Mouse (Mus musculus) mesoderm, embryonic 11.5 days (tissue): ENCODE measurements at regions not wholly inside any gene's neighbourhood (a gene's known extent, or its start where the extent isn't known, plus 50 kb on each side); places are given as distances from the start of the nearest gene placed in this dataset.
A peak's percentile ranks its signal among the peaks of the same experiment; 100 is the strongest.
"Not testable (repeated sequence)": the region's sequence is repeated elsewhere in the genome, so short reads cannot be mapped to it uniquely, and the experiment has no call there.

Experiments
- DNase-seq: peaks from one replicate; pipeline ENCODE4 v3.0.0-alpha.2; 2012; ENCODE audit warnings: low read depth, low spot score

DNA sequence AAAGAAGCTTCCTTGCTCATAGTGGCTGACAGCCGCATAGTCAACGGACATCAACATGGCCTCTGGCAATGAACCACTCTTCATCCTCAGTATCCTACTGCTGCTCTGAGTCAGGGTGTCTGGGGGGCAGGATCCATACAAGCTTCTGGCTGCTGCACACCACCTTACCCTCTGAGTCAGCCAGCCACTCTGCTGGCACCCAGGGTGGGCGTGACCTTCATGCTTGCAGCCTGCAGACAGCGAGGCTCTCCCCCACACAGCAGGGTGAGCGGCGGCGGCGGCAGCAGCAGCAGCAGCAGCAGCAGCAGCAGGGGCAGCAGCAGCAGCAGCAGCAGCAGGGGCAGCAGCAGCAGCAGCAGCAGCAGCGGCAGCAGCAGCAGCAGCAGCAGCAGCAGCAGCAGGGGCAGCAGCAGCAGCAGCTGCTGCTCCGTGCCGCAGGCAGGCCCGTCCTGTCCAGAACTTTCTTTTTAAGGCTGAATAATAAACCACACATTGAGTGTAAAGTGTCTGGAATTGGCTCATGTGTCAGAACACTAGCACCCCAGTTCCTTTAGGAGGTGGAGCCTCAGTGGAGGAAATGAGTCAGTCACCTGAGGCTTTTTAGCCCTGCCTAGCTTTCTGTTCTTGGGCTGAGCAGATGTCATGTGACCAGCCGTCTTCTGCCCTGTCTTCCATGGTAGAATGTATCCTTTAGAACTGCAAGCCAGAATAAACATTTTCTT is 186.3 kb downstream of the 1810013L24Rik start:
- DNase-seq, result no peak

DNA sequence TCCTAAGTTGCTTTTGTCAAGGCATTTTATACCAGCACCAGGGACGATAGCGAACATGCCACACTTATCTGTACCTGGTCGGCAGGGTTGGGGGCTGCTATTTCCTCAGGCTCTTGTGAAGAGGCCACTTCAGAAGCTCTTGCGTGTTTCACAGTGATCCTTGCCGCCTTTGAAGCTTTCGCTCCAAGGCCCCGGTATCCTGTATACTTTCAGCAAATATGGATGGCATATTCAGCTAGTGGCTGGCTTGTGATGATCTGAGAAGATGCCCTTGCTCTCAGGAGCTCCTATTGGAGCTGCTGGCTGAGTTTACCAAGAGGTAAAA is 186.8 kb downstream of the 1810013L24Rik start:
- DNase-seq, result no peak

DNA sequence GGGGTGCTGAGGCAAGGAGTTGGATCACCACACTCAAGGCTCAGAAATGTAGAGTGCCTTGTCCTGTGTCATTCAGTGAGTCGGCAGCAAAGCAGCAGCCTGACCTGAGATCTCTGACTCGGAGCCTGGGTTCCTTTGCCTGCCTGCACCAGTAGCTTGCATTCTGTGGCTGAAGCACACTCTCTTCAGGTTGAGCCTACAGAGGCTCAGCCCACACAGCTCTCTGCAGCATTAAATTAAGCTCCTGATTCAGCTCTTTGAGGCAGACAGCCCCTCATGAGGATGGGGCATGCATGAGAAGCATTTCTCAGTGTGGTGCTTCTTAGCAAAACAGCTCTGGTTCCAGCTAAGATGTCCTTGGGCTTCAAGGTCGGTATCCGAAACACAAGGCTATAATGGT is 200.8 kb downstream of the 1810013L24Rik start:
- no peak for DNase-seq

DNA sequence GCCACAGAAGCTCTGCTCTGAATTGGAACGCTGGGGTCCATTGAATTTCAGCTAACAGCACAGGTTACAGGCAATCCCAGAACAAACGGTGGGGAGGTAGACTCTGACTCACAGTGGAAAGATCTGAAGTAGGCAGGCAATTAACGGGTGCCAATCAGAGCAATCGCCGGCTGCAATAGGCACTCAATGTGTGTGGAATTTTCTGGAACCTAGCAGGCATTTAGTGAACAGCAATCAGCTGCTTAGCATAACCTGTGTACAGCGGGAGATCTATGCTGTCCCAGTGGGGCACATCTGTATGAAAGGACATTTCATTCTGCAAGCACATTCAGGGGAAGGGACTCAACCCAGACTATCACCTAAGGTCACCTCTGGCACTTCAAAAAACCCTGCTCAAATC is 213.4 kb downstream of the 1810013L24Rik start:
- no peak for DNase-seq

DNA sequence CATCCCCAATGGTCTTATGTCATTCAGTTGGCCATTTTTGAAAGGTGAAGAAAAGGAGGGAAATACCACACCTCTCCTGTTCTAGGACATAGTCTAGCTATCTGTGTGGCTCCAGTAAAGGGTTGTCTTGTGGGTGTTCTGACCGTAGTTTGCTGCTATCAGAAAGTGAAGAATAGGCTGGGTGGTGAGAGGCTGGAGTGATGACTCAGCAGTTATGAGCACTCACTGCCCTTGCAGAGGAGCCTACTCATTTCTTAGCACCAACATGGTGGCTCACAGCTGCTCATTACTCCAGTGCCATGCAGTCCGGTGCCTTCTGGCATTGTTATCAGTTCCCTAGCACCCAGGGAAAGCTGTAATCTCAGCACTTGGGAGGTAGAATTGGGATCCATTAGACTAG is 217.0 kb downstream of the 1810013L24Rik start:
- DNase-seq, result no peak

DNA sequence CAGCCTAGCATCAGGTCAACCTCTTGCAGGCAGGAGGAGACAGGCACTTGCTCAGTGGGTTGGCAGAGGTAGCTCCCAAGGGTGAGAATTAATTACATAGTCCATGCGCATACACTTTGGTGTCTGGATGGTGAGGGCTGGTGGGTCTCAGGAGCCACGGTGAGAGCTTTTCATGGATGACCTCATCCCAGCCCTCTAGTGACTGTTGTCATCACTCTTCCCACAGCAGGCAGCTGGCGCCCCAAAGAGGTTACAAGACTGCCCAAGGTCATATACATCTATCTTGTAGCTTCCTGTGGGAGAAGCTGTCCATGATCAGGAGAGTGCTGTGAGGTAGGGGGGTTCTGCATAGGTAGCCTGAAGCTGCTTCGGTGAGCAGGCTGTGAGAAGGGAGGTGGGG is 224.5 kb downstream of the 1810013L24Rik start:
- peak; percentile 34 for DNase-seq

DNA sequence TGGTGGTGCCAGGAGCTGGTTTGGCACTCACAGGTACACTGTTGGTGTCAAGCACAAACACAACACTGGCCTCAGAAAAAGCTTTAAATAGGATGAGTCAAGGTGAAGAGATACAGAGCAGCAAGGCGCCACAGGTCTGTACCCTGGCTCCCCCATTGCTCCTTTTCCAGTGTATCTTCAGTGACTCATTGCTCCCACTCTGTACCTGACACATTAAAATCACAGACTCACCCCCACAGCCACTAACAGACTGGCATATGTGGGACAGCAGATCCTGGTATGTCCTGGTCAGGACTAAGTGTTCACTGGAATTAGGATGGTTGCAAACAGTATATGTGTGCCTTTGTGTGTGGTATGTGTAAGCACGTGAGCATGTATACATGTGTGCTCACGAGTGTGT is 226.5 kb downstream of the 1810013L24Rik start:
- DNase-seq, result no peak

DNA sequence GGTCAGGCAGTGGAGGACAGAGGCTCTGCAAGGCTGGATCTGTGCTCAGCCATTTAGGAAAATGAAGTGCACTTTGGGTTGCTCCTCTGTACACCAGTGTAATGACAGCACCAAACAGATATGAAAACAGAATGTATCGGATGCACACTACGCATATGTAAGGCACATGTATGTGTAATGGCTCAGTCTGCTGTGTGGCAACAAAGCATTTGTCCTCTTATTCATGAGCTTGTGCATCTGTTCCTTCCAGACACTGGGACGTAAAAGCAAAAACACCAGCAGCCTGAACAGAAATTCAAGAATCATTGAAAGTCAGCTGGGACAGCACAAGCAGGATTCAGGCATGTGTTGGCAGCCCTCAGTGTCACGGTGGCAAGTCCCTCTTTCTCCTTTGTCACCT is 241.6 kb downstream of the 1810013L24Rik start:
- DNase-seq, result no peak

DNA sequence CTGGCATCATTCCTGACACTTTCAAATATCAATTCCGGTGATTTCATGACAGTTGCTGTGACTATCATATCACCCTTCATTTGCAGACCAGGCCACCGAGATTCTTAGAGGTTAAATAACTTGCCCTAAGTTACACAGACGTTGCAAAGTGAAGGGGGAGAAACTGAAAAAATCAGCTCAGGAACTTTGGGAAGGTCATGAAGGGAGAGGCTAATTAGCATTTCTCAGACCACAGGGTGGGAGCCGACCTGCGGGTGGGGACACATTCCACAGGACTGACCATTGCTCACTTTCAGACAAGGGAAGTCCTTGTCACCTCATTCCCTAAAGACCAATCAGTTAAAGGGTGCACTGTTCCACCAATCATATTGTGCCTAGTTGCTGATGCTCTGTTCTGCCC is 242.1 kb downstream of the 1810013L24Rik start:
- DNase-seq, result not testable (repeated sequence)

DNA sequence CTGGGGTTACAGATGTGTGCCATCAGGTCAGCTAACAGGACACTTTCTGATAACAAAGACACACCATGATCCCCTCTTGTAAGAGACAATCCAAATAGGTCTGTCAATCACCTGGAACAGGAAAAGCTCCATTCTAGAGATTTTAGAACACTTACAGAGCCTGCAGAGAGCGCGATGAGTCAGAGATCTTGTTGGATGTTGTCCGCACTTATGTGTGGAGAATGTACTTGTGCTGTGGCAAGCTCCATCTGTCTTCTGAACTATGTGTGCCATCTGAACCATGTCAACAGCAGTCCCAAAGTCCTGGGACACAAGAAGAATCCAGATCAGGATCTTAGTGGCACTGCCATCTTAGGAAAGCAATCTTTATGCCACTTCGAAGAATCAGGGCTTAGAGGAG is 244.4 kb downstream of the 1810013L24Rik start:
- DNase-seq, result no peak

DNA sequence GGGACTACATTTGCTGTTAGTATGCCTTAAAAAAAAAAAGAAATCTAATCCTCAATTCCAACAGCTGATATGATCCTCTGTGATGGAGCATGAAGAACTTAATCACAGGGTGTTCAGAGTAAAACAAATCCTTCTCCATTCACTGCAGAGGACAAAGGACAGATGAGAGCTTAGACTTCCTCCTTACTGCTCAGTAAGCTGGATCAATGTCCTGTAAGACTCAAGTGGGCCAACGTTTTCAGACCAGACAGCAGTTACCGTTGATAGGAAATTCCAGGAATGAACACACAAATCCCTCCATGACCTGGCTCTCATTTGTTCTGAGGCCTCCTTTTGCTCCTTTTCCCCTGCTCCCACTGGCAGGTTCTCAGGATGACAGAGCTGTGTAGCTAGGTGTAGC is 247.6 kb downstream of the 1810013L24Rik start:
- no peak for DNase-seq

DNA sequence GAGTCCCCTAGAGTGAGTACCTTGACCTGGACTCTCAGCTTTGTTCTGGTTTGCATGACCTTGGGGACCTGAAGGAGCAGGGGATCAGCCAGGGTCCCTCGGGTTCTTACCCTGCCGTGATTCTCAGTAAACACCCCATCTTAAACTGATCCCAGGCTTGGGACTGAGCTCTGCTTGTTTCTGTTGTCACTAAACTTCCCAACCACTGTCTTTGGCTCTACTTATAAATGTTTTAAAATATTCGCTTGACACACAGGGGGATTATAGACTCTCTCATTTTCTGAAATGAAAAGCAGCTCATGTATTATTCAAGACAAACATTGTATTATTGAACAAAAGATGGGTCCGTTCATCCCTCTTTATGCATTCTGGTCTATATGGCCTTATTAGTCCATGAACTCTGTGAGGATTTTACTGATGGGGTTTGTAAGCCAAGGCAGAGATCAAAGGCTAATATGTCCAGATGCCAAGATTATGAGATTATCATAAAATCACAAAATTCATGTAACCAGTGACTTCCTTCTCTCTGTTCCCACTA is 248.6 kb downstream of the 1810013L24Rik start:
- no peak for DNase-seq

DNA sequence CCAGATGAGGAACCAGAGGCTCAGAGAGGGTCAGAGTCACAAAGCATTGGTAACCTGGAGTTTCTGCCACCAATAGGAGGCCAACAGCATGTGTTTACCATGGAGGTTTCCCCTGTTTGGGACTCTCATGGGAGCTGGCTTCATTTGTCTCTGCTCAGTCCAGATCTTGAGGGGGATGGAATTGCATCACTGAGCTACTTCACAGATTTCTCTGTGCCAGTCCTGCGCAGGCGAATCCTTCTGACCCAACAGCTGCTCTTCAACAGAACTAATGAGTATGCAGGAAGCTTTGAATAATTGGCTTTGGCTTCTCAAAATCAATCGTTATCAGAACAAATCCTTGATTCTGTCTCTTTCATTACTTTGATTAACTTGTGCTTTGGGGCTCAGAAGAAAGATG is 253.1 kb downstream of the 1810013L24Rik start:
- DNase-seq, result no peak

DNA sequence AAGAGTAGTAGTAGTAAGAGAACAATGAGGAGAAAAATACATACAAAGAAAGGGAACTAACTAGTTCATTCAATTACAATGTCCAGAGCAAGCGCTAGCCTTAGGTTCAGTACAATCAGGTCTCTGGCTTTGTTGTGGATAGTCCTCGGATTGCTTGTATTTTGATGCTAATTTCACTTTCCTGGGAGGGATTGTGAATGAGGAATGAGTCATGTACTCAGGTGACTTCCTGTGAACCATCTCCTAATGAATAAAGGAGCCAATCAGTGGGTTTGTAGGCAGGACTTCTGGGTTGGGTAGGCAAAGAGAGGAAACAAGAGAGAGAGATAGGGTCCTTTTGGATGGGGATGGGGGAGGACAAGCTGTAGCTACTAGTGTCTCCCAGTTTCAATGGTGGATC is 253.8 kb downstream of the 1810013L24Rik start:
- no peak for DNase-seq

DNA sequence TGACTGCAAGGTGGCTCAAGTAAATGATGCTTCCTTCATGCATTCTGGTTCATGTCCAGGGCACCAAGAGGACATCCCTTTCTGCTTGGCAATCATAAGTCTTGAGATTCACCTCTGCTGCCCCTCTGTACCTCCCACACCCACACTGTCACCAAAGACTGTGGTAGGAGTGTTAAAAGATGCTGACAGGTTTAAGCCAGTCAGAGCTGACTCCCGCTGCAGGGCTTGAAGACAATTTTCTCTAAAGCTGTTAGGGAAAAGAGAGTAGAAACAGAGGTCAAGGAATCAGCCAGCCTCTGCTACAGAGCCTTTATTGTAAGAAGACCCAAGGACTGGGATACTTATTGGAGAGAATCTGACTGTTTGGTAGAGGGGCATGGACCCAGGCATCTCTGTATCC is 254.7 kb downstream of the 1810013L24Rik start:
- no peak for DNase-seq

DNA sequence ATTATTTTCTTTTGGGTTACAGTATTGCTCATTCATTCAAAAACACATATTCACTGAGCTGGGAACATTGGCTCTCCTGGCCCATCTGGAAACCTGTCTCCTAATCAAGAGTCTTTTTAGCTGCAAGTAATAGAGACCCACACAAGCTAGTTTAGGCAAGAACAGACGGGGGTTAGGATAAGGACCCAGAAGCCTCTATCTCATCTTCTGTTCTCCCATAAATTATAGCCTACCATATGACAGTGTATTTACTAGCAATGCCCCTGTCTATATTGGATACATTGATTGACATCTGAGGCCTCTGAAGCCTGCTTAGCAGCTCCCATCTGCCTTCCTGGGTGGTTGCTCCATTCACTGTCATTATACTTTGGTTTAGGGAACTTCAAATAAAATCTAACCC is 255.2 kb downstream of the 1810013L24Rik start:
- DNase-seq, result no peak

DNA sequence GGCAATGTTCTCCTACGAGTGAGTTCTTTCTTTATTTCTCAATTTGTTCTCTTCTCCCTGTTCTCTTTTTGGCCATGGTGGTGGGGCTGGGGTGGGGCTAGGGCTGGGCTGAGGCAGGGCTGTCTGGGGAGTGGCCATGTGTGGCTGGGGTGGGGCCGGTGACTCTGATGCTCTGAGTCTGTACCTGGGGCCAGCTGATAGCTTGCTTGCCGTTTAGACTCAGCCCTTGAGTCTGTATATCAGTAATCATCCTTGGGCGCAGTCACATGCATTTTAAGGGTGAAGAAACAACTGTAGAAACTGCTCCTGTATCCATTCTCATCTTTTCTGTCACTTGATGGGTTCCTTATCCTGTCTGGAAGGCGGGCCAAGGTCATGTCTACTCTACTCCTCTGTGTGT is 256.1 kb downstream of the 1810013L24Rik start:
- DNase-seq, result no peak

DNA sequence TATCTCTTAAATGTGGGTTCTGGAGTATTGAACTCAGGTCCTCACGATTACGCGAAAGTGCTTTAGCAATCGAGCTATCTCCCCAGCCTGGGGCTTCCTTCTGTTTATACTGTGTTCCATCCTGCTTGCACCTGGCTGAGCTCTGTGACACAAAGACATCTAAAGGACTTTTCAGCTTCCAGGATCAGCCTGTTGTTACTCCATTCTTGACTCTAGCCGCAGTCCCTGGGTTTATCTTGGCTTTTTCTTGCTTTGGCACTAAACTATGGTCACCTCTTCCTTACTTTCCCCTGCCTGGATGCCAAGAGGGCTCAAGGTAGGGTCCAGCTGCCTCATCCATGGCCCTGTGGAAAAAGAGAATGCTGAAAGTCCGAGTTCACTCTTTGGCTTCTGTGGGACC is 261.9 kb downstream of the 1810013L24Rik start:
- DNase-seq, result no peak

DNA sequence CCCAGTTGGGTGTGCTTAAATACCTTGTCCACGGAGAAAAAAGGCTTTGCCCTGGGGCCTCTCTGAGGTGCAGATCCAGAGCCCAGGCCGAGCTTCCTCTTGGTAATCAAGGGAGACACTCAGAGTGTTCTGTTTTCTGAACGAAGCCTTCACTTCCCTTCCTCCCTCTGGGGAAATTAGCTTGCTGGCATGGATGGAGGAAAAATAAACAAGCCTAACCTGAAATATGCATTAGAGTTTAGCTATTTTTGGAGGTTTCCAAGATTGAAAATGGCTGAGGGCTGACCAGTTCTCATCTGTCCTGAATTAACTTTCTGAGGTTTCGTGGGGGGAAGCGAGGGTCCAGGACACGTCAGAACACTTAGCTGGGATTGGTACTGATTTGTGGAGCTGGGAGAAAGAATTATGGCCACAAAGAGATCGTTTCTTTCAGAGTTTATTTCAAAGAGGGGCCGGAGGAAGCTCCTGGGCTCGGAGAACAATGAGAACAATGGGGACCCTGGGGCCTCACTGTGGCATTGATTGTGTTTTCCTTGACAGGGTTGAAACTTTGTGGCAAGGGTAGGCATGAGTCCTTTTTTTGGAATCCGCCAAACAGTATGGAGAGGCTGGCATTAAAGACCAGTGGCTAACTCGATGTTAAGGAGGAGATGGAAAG is 262.4 kb downstream of the 1810013L24Rik start:
- DNase-seq, result peak; percentile 35

DNA sequence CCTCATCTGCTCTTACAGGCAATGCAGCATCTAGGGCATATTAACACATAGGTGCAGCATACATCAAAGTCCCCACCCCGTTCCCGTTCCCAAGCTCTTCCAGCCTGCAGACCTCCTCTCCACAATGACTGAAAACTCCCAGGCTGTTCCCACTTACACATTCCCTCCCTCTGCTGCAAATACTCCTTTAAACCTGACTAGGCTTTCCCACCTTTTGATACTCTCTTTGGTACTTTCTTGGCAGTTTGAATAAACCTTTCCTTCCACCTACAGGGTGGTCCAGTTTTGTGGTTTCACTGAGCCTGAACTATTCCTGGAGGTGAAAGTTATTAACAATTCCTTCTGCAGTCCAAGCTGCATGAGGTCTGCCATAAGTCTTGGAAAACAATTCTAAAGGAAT is 263.7 kb downstream of the 1810013L24Rik start:
- no peak for DNase-seq

DNA sequence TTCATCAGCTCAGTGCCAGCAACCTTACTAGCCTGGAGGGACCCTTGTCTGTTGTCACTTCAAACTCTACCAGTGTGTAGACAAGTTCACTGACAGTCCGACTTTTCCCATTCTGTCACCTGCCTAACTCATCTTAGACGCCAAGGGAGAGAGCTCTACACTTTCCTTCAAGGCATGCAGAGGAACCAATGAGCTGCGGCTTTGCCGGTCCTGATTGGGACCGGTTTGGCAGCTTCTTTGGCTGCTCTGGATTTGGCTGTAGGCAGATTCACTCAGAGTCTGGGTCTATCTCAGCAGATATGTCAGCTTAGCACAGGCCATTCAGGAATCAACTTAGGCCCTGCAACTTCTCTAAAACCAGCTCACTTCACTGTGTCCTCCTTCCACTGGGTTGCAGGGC is 264.3 kb downstream of the 1810013L24Rik start:
- DNase-seq, result no peak

DNA sequence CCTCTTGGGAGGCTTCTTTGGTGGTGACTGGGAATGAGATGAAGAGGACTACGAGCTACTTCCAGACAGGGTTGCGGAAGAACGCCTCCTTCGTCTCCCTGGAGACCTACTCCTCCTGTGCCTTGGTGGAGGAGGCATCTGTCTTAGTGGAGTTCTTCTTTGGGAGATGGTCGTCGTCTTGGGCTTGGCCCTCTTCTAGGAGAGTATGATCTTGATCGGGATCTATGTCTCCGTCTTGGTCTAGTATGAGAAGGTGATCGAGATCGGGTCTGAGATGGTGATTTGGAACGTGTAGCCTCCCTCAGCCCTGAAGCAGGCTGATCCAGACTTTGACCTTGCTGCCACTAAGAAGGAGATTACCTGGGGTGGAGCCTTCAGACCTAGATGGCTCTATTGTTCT is 276.3 kb downstream of the 1810013L24Rik start:
- no peak for DNase-seq

DNA sequence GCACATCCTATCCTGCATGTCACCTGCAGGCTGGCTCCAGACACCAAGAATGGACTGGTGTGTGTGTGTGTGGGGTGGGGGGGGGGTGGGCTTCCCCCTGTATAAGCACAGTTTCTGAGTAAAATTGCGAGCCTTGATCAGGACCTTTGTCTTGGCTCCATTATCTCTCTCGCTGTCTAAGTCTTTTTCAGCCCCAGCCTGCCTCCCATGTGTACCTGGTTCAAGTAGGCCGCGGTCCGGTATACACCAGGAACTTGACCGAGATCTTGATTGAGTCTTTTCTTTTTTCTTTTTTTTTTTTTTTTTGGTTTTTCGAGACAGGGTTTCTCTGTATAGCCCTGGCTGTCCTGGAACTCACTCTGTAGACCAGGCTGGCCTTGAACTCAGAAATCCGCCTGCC is 276.8 kb downstream of the 1810013L24Rik start:
- not testable (repeated sequence) for DNase-seq
